Mouse (Mus musculus) forebrain, embryonic 10.5 days (tissue): ENCODE data around the gene Pard3. TPM values are rescaled to one million over a fixed set of nuclear protein-coding genes. Genes with fewer than 3 reads are reported as not detected.

Experiments
- DNase-seq: peaks from one replicate; pipeline ENCODE4 v3.0.0-alpha.2; 2017; ENCODE audit warnings: low spot score; ENCODE audit errors: extremely low spot score
- H3K27ac ChIP-seq: fragments of 300-500 bp; sonication (generic); 2 replicates; pipeline ENCODE4 v1.5.1; 2016; ENCODE audit warnings: mild to moderate bottlenecking
- H3K27me3 ChIP-seq: fragments of 300-500 bp; sonication (generic); 2 replicates; pipeline ENCODE4 v1.6.1; 2016; ENCODE audit warnings: mild to moderate bottlenecking; ENCODE audit not compliant: poor library complexity, severe bottlenecking
- H3K36me3 ChIP-seq: fragments of 300-500 bp; sonication (generic); replicated peaks from 2 replicates; pipeline ENCODE4 v1.6.1; 2016; ENCODE audit warnings: mild to moderate bottlenecking, moderate library complexity
- H3K4me1 ChIP-seq: fragments of 300-500 bp; sonication (generic); 2 replicates; pipeline ENCODE4 v1.6.1; 2016
- H3K4me3 ChIP-seq: fragments of 300-500 bp; sonication (generic); 2 replicates; pipeline ENCODE4 v1.5.1; 2016; ENCODE audit warnings: mild to moderate bottlenecking, moderate library complexity
- H3K9me3 ChIP-seq: fragments of 300-500 bp; sonication (generic); 2 replicates; pipeline ENCODE4 v1.6.1; 2016; ENCODE audit warnings: mild to moderate bottlenecking, moderate library complexity
- WGBS: fragments of 180-500 bp; shearing (Covaris S2); methylation state at CpG from one replicate; pipeline ENCODE4 v1.1.7; 2016; 5-methylcytosine and 5-hydroxymethylcytosine counted together
- polyA plus RNA-seq: library from polyadenylated mRNA; unstranded; fragments of >200 nt; fragmentation: Nextera tagmentation; extraction: Ambion mirVana; gene quantifications from 2 replicates; pipeline ENCODE4 v1.2.1, GENCODE M21; 2016

The Pard3 gene
- polyA plus RNA-seq, 1 experiment from 2014 or later = 27.3 TPM

DNA sequence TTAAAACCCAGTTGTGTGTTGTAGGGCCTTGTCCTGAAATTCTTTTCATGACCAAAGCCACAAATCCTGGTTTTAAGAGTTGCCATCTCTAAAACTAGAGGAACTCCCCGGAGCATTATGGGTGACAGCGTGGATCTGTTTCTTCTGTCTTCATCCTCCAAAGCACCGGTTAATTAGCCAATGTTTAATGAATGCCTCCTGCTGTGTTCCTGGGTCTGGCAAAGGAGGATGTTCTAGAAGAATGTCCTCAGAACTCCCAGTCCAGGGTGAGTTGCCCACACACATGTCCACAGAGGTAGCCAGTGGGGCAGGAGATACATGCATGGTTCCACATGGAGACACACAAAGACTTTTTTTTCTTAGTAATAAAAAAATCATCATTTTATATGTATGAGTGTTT, 28.2 kb downstream of the Pard3 start:
- H3K4me1 ChIP-seq = peaks cover 67% of the 10 kb centered on the region
- no peak for DNase-seq
- H3K27ac ChIP-seq = peak overlapping the region; percentile 81; the same call in 1 of the 2 replicates
- 86% methylated on average over 3 of the region's 3 CpGs for WGBS
- H3K9me3 ChIP-seq = no peaks in the 10 kb centered on the region
- no peaks in the 10 kb centered on the region for H3K27me3 ChIP-seq
- H3K36me3 ChIP-seq = no peaks in the 10 kb centered on the region
- no peak overlapping the region for H3K4me3 ChIP-seq

DNA sequence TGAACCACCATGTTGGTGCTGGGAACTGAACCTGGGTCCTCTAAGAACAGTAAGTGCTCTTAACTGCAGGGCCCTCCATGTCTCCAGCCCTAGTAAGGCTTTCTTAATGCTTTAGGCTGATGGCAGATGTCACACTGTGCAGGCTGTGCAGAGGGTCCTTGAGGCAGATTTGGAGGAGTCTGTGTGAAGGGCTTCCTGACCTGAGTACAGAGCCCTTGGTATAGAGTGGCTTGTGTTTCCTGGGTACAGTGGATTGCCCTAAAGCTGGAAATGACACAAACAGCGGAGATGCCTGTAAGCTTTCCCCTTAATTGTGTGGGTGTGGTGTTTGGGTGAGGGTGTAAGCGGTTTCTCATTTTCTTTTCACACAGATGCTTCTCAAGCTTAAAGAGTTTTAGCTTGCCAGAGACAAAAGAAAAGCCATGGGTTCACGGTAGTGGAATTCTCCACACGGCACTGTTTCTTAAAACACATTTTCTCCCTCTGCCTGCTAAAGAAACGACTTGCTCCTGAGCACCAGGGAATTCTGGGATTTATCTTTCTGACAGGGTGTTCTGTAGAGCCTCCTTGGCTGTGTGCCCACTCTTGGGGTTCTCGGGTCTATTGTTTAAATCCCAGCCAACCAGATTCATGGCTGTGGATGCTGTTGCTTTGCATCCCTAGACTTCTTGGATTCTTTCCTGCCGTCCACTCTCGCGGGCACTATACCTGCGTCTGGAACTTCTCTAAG, 28.9 kb downstream of the Pard3 start:
- H3K36me3 ChIP-seq = no peaks in the 10 kb centered on the region
- WGBS = 26% methylated on average over 10 of the region's 10 CpGs
- peaks cover 62% of the 10 kb centered on the region for H3K4me1 ChIP-seq
- peak overlapping the region; percentile 34; the same call in 1 of the 2 replicates for H3K4me3 ChIP-seq
- no peaks in the 10 kb centered on the region for H3K9me3 ChIP-seq
- DNase-seq = peak; percentile 26
- H3K27ac ChIP-seq = peak overlapping the region; percentile 81
- H3K27me3 ChIP-seq = no peaks in the 10 kb centered on the region

DNA sequence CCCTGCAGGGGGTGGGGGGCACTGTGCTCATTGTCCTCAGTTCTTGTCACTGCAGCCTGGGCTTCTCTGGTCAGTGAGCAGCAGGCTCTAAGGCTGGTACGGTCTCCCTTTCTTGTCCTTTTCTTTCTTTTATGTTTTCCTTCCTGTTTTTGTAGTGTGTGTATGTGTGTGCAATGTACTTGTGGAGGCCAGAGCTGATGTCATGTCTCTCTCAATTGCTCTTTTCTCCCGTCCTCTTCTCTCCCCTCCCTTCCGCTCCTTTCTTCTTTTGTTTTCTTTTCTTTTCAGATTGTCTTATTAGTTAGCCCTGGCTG, 29.4 kb downstream of the Pard3 start:
- Histone ChIP-seq H3K4me1 (peaks cover 57% of the 10 kb centered on the region), H3K4me3 (peak overlapping the region; percentile 34; the same call in 1 of the 2 replicates)

DNA sequence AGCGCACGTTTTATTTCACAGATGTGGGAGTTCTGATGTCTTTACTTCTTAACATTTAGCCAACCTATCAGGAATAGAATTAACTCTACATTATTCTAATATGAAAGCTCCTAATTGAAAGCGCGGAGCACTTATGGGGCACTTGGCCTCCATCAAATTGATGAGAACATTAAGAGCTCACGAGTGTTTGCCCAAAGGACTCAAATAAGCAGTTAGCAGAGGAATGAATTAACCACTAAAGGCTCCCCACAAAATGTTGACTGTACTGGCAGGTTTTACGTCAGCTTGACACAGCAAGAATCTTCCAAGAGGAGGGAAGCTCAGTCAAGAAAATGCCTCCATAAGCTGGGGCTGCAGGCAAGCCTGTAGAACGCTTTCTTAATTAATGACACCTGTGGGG, 32.1 kb downstream of the Pard3 start:
- Histone ChIP-seq H3K9me3 (no peaks in the 10 kb centered on the region), H3K27ac (no peak overlapping the region), H3K27me3 (no peaks in the 10 kb centered on the region), H3K4me1 (peaks cover 38% of the 10 kb centered on the region), H3K36me3 (no peaks in the 10 kb centered on the region), H3K4me3 (no peak overlapping the region)
- WGBS = 93% methylated on average over 7 of the region's 7 CpGs
- no peak for DNase-seq

More for the DNA sequence above, 29.4 kb downstream of the Pard3 start:
- Histone ChIP-seq H3K27me3 (no peaks in the 10 kb centered on the region), H3K9me3 (no peaks in the 10 kb centered on the region), H3K36me3 (no peaks in the 10 kb centered on the region), H3K27ac (peak overlapping the region; percentile 81)
- 49% methylated on average over 3 of the region's 3 CpGs for WGBS
- DNase-seq = no peak

DNA sequence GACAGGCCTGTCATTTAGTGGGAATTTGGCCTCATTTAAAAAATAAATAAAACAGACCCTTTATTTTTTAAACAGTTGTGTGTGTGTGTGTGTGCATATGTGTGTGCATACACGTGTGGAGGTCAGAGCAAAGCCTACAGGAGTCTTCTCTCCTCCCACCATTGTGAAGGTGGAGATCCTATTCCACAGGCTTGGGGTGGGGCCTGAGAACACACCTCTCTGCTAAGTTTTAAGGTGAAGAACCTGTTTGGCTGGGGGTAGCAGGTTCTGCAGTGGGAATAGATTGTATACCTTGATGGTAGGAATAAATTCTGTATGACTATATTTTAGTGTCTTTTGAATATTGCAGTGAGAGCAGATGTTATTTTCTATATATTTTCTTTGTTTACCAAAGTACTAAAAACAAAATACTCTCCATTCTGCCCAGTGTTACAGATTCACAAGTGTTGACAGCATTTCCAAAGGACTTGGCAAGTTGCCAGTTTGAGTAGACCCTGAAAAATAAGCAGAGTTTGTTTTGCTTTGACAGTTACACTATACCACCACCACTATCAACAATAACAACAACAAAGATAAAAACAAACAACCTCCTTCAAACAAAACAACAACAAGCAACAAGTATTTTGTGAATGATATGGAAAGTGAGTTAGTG, 35.9 kb downstream of the Pard3 start:
- no peak overlapping the region for H3K27ac ChIP-seq
- WGBS = 72% methylated on average over 1 of the region's 1 CpGs
- H3K27me3 ChIP-seq = no peaks in the 10 kb centered on the region
- no peaks in the 10 kb centered on the region for H3K9me3 ChIP-seq
- no peak overlapping the region for H3K4me3 ChIP-seq
- peaks cover 2% of the 10 kb centered on the region; the same call in 1 of the 2 replicates for H3K36me3 ChIP-seq
- H3K4me1 ChIP-seq = peaks cover 11% of the 10 kb centered on the region
- DNase-seq = no peak

DNA sequence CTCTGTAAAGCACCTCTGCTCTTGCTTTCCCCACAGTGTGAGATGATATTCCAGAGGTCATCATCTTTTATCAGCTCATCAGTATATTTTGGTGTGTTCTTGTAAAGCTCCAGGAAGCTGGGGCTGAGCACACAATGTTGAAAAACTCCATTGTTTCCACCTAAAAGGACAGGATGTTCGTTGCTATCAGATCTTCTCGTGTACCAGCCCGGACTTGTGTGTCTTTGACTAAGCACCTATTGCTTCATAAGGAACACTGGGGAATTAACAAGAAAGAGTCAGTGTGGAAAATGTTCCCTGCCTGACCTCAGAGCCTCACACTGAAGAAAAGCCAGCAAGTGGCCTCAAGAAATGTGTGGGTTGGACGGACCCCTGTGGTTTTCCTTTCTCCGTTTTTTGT, 39.6 kb downstream of the Pard3 start:
- H3K4me1 ChIP-seq = peaks cover 20% of the 10 kb centered on the region
- H3K9me3 ChIP-seq = no peaks in the 10 kb centered on the region
- no peaks in the 10 kb centered on the region for H3K27me3 ChIP-seq
- WGBS = 77% methylated on average over 5 of the region's 5 CpGs
- no peak for DNase-seq
- peaks cover 2% of the 10 kb centered on the region; the same call in 1 of the 2 replicates for H3K36me3 ChIP-seq
- no peak overlapping the region for H3K27ac ChIP-seq
- no peak overlapping the region for H3K4me3 ChIP-seq

DNA sequence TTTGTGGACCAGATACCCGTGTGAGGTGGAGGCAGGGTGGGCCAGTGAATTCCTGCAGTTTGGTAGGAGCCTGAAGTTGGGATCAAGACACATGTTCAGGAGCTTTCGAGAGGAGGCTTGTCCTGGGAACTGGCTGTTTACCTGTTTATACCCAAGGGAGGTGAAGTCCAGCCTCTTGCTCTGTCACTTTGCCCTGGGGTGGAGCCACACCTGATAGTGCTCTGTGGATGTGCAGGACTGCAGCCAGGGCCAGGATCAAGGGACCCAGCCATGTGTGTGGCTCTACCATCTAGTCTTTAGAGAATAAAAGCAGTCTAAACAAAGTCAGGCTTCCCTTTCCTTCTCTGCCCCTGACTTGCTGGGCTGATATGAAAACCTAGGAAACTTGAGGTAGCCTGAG, 40.9 kb downstream of the Pard3 start:
- WGBS = 96% methylated on average over 2 of the region's 2 CpGs
- DNase-seq = no peak
- H3K4me1 ChIP-seq = peaks cover 26% of the 10 kb centered on the region
- no peaks in the 10 kb centered on the region for H3K9me3 ChIP-seq
- no peaks in the 10 kb centered on the region for H3K27me3 ChIP-seq
- H3K36me3 ChIP-seq = peaks cover 2% of the 10 kb centered on the region; the same call in 1 of the 2 replicates
- no peak overlapping the region for H3K4me3 ChIP-seq
- H3K27ac ChIP-seq = no peak overlapping the region

DNA sequence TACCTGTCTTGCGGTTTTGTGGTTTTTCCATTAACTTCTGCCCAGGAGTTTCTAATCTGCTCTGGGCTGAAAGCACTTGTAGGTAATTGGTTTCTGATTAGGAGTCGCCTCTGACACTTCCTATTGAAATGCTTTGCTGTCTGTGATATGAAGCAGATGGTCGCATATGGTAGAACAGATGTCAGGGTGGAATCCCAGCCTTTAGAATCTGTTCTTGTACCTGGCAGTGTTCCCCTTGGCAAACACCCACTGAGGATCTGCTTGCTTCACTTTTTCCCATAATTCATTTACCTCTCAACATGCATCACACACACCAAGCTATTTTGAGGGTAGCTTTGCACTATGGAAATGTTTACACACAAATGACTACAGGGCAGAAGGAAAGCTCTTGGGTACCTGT, 44.2 kb downstream of the Pard3 start:
- no peak for DNase-seq
- Histone ChIP-seq H3K27ac (no peak overlapping the region), H3K27me3 (no peaks in the 10 kb centered on the region), H3K4me3 (no peak overlapping the region), H3K4me1 (peaks cover 41% of the 10 kb centered on the region), H3K36me3 (no peaks in the 10 kb centered on the region), H3K9me3 (no peaks in the 10 kb centered on the region)
- 52% methylated on average over 3 of the region's 3 CpGs for WGBS

DNA sequence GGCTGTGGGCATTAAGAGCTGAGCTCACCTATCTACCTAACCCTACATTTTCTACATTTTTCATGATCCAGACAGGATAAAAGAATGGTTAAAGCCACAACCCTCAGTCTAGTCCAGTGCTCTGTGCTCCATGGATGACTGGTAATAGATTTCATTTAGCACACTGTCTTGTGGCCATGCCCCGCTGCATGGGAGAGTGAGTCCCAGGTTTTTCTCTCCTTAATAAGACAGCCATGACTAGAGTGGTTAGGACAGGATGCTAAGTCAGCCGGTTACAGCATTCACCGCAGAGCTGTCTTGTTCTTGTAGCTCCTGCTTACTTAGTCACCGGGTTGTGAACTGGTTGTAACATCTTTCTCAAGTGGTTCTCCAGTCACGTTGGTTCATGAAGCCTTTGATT, 49.5 kb downstream of the Pard3 start:
- H3K4me1 ChIP-seq = peaks cover 25% of the 10 kb centered on the region; the same call in 1 of the 2 replicates
- no peaks in the 10 kb centered on the region for H3K9me3 ChIP-seq
- 95% methylated on average over 5 of the region's 5 CpGs for WGBS
- H3K36me3 ChIP-seq = no peaks in the 10 kb centered on the region
- no peak for DNase-seq
- H3K27me3 ChIP-seq = no peaks in the 10 kb centered on the region
- no peak overlapping the region for H3K27ac ChIP-seq
- H3K4me3 ChIP-seq = no peak overlapping the region

DNA sequence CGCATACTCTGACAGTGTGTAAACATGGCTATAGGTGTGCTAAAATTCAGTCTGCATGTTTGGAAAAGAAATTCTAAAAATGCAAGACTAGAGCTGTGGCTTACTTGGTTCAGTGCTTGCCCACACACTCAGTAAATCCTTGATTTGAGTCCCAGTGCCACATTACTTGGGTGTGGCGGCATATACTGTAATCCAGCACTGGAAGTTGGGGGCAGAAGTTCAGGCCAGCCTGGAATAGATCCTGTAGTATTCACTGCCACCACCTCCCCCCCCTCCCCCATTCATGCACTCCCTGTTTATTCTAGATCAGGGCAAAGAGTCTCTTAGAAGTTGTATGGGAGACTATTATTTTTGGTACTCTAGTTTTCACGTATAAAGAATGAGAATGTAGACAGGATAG, 52.1 kb downstream of the Pard3 start:
- Histone ChIP-seq H3K4me3 (no peak overlapping the region), H3K9me3 (no peaks in the 10 kb centered on the region), H3K4me1 (peaks cover 25% of the 10 kb centered on the region), H3K27me3 (no peaks in the 10 kb centered on the region), H3K36me3 (no peaks in the 10 kb centered on the region), H3K27ac (no peak overlapping the region)
- 94% methylated on average over 3 of the region's 3 CpGs for WGBS
- no peak for DNase-seq

DNA sequence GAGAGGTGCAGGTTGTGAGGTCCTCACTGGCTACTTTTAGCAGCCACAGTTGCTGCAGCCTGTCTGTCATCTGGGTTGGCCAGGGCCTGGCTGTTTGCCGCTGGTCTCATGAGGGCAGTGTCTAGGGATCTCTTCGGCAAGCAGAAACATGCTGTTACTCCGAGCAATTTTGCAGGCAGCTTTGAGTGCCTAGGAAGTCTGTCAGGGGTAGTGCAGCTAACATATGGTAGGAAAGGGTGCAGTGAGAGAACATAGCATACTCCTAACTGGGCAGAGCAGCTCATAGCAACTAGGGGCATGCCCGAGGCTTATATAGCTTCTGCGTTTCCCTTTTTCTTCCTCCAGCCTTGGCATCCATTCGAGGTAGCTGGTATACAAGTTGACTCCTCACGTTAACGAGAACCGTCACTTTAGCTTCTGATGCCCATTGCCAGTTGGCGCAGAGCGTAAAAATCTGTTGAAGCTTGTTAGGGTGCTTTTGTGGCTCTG, 54.7 kb downstream of the Pard3 start:
- no peak overlapping the region for H3K4me3 ChIP-seq
- H3K27me3 ChIP-seq = no peaks in the 10 kb centered on the region
- H3K4me1 ChIP-seq = peaks cover 26% of the 10 kb centered on the region
- H3K9me3 ChIP-seq = no peaks in the 10 kb centered on the region
- no peaks in the 10 kb centered on the region for H3K36me3 ChIP-seq
- WGBS = 89% methylated on average over 11 of the region's 11 CpGs
- H3K27ac ChIP-seq = no peak overlapping the region
- no peak for DNase-seq

DNA sequence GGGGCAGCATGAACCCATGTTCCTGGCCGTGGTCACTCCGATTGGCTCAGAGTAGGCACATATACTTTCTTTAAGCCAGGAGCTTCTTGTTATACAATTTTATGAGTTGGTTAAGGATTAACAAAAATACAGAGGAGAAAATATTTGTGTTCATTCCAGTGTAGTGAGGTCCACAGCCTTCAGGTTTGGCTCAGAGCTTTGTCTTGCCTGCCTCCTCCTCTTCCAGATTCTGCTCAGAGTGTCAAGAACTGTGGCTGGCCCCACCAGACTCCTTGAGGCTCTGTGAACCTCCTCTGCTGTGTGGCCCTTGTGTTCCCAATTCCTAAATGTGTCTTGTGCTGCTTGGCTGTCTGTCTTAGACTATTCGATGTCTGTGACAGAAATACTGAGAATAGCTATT, 59.7 kb downstream of the Pard3 start:
- no peak for DNase-seq
- Histone ChIP-seq H3K9me3 (no peaks in the 10 kb centered on the region), H3K4me3 (no peak overlapping the region), H3K27ac (no peak overlapping the region), H3K27me3 (no peaks in the 10 kb centered on the region), H3K36me3 (no peaks in the 10 kb centered on the region), H3K4me1 (peaks cover 71% of the 10 kb centered on the region)
- WGBS = 95% methylated on average over 3 of the region's 3 CpGs

DNA sequence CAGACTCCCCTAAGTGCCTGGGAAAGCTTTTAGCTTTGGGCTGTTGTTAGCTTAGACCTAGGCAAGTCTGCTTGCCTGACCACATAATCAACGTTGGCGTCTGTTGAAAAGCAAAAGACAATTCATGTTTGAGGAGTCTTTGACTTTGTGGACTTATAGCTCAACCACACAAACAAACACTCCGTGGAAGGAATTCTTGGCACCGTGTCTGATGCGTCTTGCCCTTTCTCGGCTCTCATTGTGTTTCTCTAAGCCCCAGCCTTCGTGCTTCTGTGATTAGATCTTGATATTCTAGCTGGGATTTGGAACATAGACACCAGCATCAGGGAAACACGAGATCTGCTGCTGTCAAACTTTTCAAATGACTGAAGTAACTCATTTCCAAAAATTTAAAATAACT, 61.1 kb downstream of the Pard3 start:
- Histone ChIP-seq H3K27me3 (no peaks in the 10 kb centered on the region), H3K4me1 (peaks cover 76% of the 10 kb centered on the region), H3K9me3 (no peaks in the 10 kb centered on the region), H3K4me3 (no peak overlapping the region), H3K36me3 (no peaks in the 10 kb centered on the region), H3K27ac (no peak overlapping the region)
- WGBS = 64% methylated on average over 8 of the region's 8 CpGs
- DNase-seq = no peak
